In the genomic region with DNA sequence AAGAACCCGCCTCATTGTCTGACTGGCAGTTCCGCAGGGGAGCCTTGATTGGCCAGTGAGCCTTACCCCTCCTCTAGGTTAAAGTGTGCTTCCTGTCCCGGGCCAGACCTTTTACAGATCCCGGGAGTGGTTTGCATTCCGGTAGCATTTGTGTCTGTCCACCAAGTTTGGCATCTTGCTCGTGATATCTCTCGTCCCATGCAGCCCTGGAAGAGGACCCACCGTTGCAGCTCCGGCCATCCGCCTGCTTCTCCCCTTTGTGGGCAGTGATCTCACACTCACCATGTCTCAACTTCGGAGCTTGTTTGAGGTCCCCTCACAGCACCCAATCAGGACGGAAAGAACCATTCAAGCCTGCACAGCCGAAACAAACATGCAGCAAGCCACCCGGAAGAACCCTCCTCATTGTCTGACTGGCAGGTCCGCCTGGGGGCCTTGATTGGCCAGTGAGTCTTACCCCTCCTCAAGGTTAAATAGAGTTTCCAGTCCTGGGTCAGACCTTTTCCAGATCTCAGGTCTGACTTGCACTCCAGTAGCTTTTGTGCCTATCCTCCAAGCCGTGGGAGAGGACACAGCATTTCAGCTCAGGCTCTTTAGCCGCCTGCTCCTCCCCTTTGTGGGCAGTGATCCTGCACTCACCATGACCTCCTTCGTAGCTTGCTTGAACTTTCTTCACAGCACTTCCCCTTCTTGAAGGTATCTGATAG, we compare ENCODE assay signal across 8 mouse cellular contexts. TPM values are rescaled to one million over a fixed set of nuclear protein-coding genes. Genes with fewer than 3 reads are reported as not detected.
DNase-seq lines count a peak whose midpoint lies in the region; ATAC-seq and TF ChIP-seq lines count a peak whose summit lies in the region.

Gene 2610044O15Rik8, minus strand, starts transcription at position 380 of the 707 bp plus-strand sequence.

- H3K9me3 ChIP-seq in ES-E14 (ENCODE audit: control insufficient read depth, insufficient read depth, low read depth, low read length), result no peaks in the 10 kb centered on the region
- no peaks in the 10 kb centered on the region for H3K9me3 ChIP-seq in forebrain, embryonic 15.5 days

- in situ Hi-C loops in ES-E14 (cut with MboI; ENCODE audit: low sequenced_read_pairs in 2 of 2, unreplicated experiment in 2 of 2), result no loop called here

- H3K36me3 ChIP-seq in ES-E14 (ENCODE audit: control insufficient read depth, insufficient read depth, low read length, poor library complexity, severe bottlenecking), result no peaks in the 10 kb centered on the region
- no peaks in the 10 kb centered on the region for H3K36me3 ChIP-seq in forebrain, embryonic 15.5 days

- WGBS in forebrain, embryonic 15.5 days, result under 1% methylated on average over 18 of the region's 18 CpGs
- WGBS in lung, adult 2 months, result 2% methylated on average over 18 of the region's 18 CpGs

- TF ChIP-seq CTCF in lung, adult 2 months (IDR thresholded peaks at IDR 0.05; ENCODE audit: insufficient read depth, low read length), result no peak

- TF ChIP-seq POLR2A in lung, adult 2 months (IDR thresholded peaks at IDR 0.05; ENCODE audit: borderline replicate concordance, extremely low read depth, low read depth, low read length), result peak; percentile 46; the same call in 1 of the 2 replicates

- no peaks in the 10 kb centered on the region; a peak in 1 of 4 replicates for H3K4me1 ChIP-seq in ES-E14 (ENCODE audit: control insufficient read depth in 2 of 2, insufficient read depth in 2 of 2, low read length in 2 of 2, poor library complexity in 1 of 2)
- peaks cover 13% of the 10 kb centered on the region for H3K4me1 ChIP-seq in forebrain, embryonic 15.5 days
- H3K4me1 ChIP-seq in lung, adult 2 months (ENCODE audit: control insufficient read depth, insufficient read depth, low read length), result peaks cover 4% of the 10 kb centered on the region

- peak within 1 kb of the TSS; percentile 71 for H3K27ac ChIP-seq in ES-E14 (ENCODE audit: insufficient read depth, low read depth, low read length, poor library complexity, severe bottlenecking)
- H3K27ac ChIP-seq in forebrain, embryonic 15.5 days (replicated peaks), result peak within 1 kb of the TSS; percentile 91

- ATAC-seq in forebrain, embryonic 15.5 days (replicated peaks), result peak; percentile 99
- ATAC-seq in neutrophil, adult 5-6 weeks (ENCODE audit: extremely low read depth, insufficient number of reproducible peaks, low FRiP score, poor library complexity, severe bottlenecking), result peak; percentile 88

- H3K27me3 ChIP-seq in forebrain, embryonic 15.5 days, result no peaks in the 10 kb centered on the region

- DNase-seq in ES-E14 (ENCODE audit: low read depth, low spot score), result peak; percentile 79
- DNase-seq in cerebellum, adult 11-12 months, result peak; percentile 85
- peak; percentile 87 for DNase-seq in heart, postnatal 25 days (ENCODE audit: low spot score)
- DNase-seq in layer of hippocampus, adult 18-20 months (ENCODE audit: low spot score in 2 of 2), result peak; percentile 88 to 94
- peak; percentile 88 for DNase-seq in lung, adult 2 months
- peak; percentile 77 to 86 for DNase-seq in thymus, adult 18-20 months

- intact Hi-C loops in heart, postnatal 25 days (cut with DNase I), result no loop called here

- H3K4me3 ChIP-seq in ES-E14 (ENCODE audit: insufficient read depth in 1 of 2, low read depth in 1 of 2, low read length in 2 of 2, poor library complexity in 1 of 2, severe bottlenecking in 1 of 2), result peak within 1 kb of the TSS; percentile 78 to 90
- H3K4me3 ChIP-seq in forebrain, embryonic 15.5 days, result peak within 1 kb of the TSS; percentile 60
- H3K4me3 ChIP-seq in lung, adult 2 months (replicated peaks; ENCODE audit: extremely low read depth, low read depth, low read length), result peak within 1 kb of the TSS; percentile 86

- H3K4me2 ChIP-seq in forebrain, embryonic 15.5 days (replicated peaks), result peak within 1 kb of the TSS; percentile 48

- peak within 1 kb of the TSS; percentile 84 for H3K9ac ChIP-seq in ES-E14 (ENCODE audit: insufficient read depth, low read depth, low read length, poor library complexity, severe bottlenecking)
- peak within 1 kb of the TSS; percentile 63 for H3K9ac ChIP-seq in forebrain, embryonic 15.5 days (replicated peaks)

TF ChIP-seq in ES-E14, 5 proteins besides CTCF, POLR2A, EP300 and RAD21:
- no peak for TF ChIP-seq ZC3H11A (IDR thresholded peaks at IDR 0.05; ENCODE audit: borderline replicate concordance, low read depth, low read length)
- TF ChIP-seq ZNF384 (IDR thresholded peaks at IDR 0.05; ENCODE audit: low read depth, low read length), result no peak
- TF ChIP-seq HCFC1 (IDR thresholded peaks at IDR 0.05; ENCODE audit: borderline replicate concordance, insufficient read depth, low read length), result no peak
- TF ChIP-seq MAFK (IDR thresholded peaks at IDR 0.05; ENCODE audit: insufficient read depth, low read depth, low read length), result no peak
- no peak for TF ChIP-seq CHD2 (IDR thresholded peaks at IDR 0.05; ENCODE audit: low read depth, low read length)

RNA-seq across cellular contexts. Expression of gene 2610044O15Rik8, which starts in this region (rescaled TPM):
- total RNA-seq in ES-E14 (2012; rRNA removed), result 17.4 TPM in 2 replicates
- polyA plus RNA-seq in forebrain, embryonic 15.5 days (2015; fragmentation: Nextera tagmentation; extraction: Ambion mirVana), result 25.8 and 27.4 TPM in 2 replicates
- 10 to 100 TPM; 16.7 to 18.2 TPM for total RNA-seq in heart, postnatal 25 days (2021)
- 10 to 100 TPM; 23.0 to 24.3 TPM for total RNA-seq in layer of hippocampus, adult 18-20 months (2021)
- polyA plus RNA-seq in lung, adult 2 months (2012; rRNA removed), result 1.4 and 2.1 TPM in 2 replicates
- 17.4 and 17.7 TPM in 2 replicates for total RNA-seq in neutrophil, adult 5-6 weeks (2017)

Comparison
In these comparisons a context has a peak if more than half of its experiments do, and no peak if none do; other contexts are left out.
1. Peak in every context shown above with its lines: DNase-seq, ATAC-seq, H3K4me3 ChIP-seq and H3K27ac ChIP-seq.